Mouse (Mus musculus) cerebellum, adult 2 months (tissue): ENCODE measurements around the gene Siah3.
"Not testable (repeated sequence)": the region's sequence is repeated elsewhere in the genome, so short reads cannot be mapped to it uniquely, and the experiment has no call there.

Source experiments
- CTCF ChIP-seq: fragments of 200-500 bp; IDR thresholded peaks from 2 replicates; pipeline ENCODE4 v1.5.1; 2011; ENCODE audit warnings: low read depth, mild to moderate bottlenecking, control low read depth, low read length, moderate library complexity, borderline replicate concordance; ENCODE audit not compliant: insufficient read depth
- POLR2A ChIP-seq: fragments of 200-500 bp; IDR thresholded peaks from 2 replicates; pipeline ENCODE4 v1.6.1; 2011; ENCODE audit warnings: low read length, control low read depth, borderline replicate concordance; ENCODE audit not compliant: insufficient read depth

GRCm38 (mm10) chr14:75446314-75446713 lies 9.5 kb upstream of the Siah3 start:
- TF ChIP-seq CTCF, POLR2A: not testable (repeated sequence)
